Mouse (Mus musculus) ES-CJ7 (cell line): ENCODE results near the gene Arid4a.
A peak's percentile ranks its signal among the peaks of the same experiment; 100 is the strongest.

Experiments
- DNase-seq: peaks from one replicate; pipeline ENCODE4 v3.0.0; 2011; ENCODE audit warnings: low read depth, low spot score

Arid4a gene

GRCm38 (mm10) chr12:71147641-71148040 lies 131.9 kb downstream of the Arid4a start:
- peak; percentile 48 for DNase-seq
